Mouse (Mus musculus) layer of hippocampus, postnatal 10 days (tissue): ENCODE data around the gene Sytl4. TPM values are rescaled to one million over a fixed set of nuclear protein-coding genes. Genes with fewer than 3 reads are reported as not detected.

ENCODE experiments used
- total RNA-seq, 2 experiments: library from RNA; stranded (reverse); gene quantifications; 2 replicates each; pipeline ENCODE4 v1.2.3; 2021

Gene Sytl4
- total RNA-seq, 2 experiments from 2014 or later = 0.32 to 1.0 TPM

Other genes starting within 250 kb of the Sytl4 start
- not detected for gene Tnmd, start 130.8 kb downstream of the Sytl4 start, total RNA-seq
- gene Tspan6, start 83.4 kb downstream of the Sytl4 start, total RNA-seq = 10 to 100 TPM; 52.5 to 57.0 TPM
- gene Srpx2, start 73.4 kb downstream of the Sytl4 start, total RNA-seq = 1 to 10 TPM in 1 of 2 experiments, under 1 TPM in 1; 0.76 to 1.3 TPM
- gene Cstf2, start 77.4 kb upstream of the Sytl4 start, total RNA-seq = 100 to 1,000 TPM; 110 to 144 TPM
- gene Xkrx, start 180.3 kb upstream of the Sytl4 start, total RNA-seq = under 1 TPM; 0.65 to 0.75 TPM
- gene Arl13a, start 205.7 kb upstream of the Sytl4 start, total RNA-seq = not detected
- gene Nox1, start 240.1 kb upstream of the Sytl4 start, total RNA-seq = not detected